Mouse (Mus musculus) Patski (cell line): Measurements from ENCODE around the gene Gm10912. TPM values are rescaled to one million over a fixed set of nuclear protein-coding genes. Genes with fewer than 3 reads are reported as not detected.
A peak's percentile ranks its signal among the peaks of the same experiment; 100 is the strongest.
"Not testable (repeated sequence)": the region's sequence is repeated elsewhere in the genome, so short reads cannot be mapped to it uniquely, and the experiment has no call there.

ENCODE experiments used
- ATAC-seq: fragments of 100-300 bp; one replicate; pipeline ENCODE4 v1.8.0; 2021
- CTCF ChIA-PET: fragments of 350-600 bp; sonication (Branson Sonifier 250); formaldehyde crosslinking; loops from one replicate; lab custom pipeline; 2022; ENCODE audit warnings: inconsistent platforms; lab: Charles Lee
- POLR2A ChIA-PET: fragments of 350-600 bp; sonication (Branson Sonifier 250); formaldehyde crosslinking; loops from one replicate; lab custom pipeline; 2022; ENCODE audit warnings: antibody characterized with exemption, inconsistent platforms; lab: Charles Lee
- DNase-seq: peaks from one replicate; pipeline ENCODE4 v3.0.0-alpha.2; 2011; ENCODE audit warnings: low read depth, low spot score
- H3K27me3 ChIP-seq: fragments of 371-371 bp; one replicate; pipeline ENCODE4 v1.5.1; 2021
- CTCF ChIP-seq: fragments of 100-300 bp; IDR thresholded peaks from one replicate; pipeline ENCODE4 v1.5.1; 2021
- in situ Hi-C: fragments of 300-500 bp; cut with MboI; formaldehyde crosslinking; loops from 3 replicates; pipeline ENCODE4 v1.11.1; 2018; ENCODE audit warnings: low pct_unique_long_range_greater_than_20kb, mixed read lengths
- polyA plus RNA-seq: library from polyadenylated mRNA; unstranded; gene quantifications from one replicate; pipeline ENCODE4 v1.2.3, GENCODE M21; 2021

The Gm10912 gene
- polyA plus RNA-seq, 1 experiment from 2014 or later = not detected

DNA sequence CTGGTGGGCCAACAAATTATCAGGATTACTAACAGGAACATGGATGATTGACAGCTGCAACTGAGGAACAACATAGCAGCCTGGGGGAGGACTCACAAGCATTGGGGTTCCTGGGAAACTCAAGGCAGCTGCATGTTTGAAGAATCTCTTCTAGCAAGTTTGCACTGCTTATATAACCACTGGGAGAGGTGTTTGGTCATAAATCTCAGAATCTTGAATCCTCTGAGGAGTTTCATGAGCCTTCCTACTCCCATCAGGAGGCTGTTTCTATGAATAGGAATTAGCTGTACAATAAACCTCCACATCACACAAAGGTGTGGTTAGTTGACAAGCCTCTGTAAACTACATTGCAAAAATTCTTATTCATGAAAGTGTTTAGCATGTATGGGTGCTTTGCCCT, 3.0 kb upstream of the Gm10912 start:
- H3K27me3 ChIP-seq = no peaks in the 10 kb centered on the region
- ChIA-PET POLR2A (no interaction called here), CTCF (interaction anchor here (0.9 kb wide), 1 partner anchor 27 kb away, joined by 3 read pairs; no protein-coding TSS in a partner anchor)
- TF ChIP-seq CTCF = no peak
- ATAC-seq (no peak), DNase-seq (no peak)
- in situ Hi-C loops = no loop called here

DNA sequence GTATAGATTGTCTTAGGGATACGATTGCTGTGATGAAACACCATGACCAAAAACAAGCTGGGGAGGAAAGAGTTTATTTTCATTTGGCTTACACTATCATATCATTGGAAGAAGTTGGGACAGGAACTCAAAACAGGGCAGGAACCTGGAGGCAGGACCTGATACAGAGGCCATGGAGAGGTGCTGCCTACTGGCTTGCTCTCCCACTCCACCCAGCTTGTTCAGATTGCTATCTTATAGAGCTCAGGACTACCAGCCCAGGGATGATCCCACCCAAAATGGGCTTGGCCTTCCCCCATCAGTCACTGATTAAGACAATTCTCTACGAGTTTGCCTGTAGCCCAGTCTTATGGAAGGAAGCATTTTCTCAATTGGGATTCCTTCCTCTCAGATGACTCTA, 1.5 kb upstream of the Gm10912 start:
- TF ChIP-seq CTCF = no peak
- ATAC-seq (no peak), DNase-seq (no peak)
- in situ Hi-C loops = no loop called here
- POLR2A ChIA-PET = no interaction called here
- no peaks in the 10 kb centered on the region for H3K27me3 ChIP-seq
- CTCF ChIA-PET = no interaction called here

DNA sequence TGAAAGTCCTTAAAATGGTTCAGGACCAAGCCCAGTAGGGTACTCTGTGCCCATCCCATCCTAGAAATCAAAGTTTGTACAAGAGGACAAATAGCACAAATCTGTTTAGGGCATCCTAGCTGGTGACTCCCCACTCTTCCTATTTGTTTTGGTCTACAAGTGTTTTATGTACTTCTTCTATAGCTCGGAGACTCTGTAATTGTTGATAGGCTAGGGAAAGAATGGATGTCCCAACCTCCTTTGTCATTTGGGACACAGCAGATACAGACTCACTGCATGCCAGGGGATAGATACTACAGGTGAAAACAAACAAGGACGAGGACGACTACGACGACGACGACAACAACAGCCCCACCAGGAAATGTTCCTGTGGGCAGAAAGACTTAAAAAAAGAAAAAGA, 2.8 kb downstream of the Gm10912 start, which contains the start of gene Gm10799:
Gm10799 (minus strand) TSS at position 101 of the 400 bp plus-strand sequence.
- CTCF ChIA-PET, POLR2A ChIA-PET, in situ Hi-C loops, H3K27me3 ChIP-seq, DNase-seq, ATAC-seq: not testable (repeated sequence)

DNA sequence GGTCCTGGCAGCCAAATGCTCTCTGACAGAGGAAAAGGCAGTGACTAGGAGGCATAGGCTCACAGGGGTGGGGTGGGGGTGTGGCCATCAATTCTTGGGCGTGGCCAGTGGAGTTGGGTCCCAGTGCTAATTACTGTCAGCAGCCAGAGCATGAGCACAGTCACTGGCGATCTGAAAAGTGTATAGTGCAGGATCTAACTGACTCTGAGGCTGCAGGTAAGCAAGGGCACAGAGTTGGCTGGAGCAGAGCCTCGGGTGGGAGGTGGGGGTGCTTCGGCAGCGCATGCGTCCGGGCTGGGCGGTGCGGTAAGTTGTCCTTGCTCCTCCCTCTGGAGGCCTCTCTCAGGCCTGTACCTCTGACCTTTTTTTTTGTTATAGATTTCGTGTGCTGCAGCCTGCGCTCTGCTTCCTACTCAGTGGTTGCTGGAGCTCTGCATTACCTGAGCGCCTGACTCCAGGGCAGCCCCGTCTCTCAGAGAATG, 4.1 kb downstream of the Gm10912 start, which contains the start of gene Cd59b:
Cd59b (plus strand) TSS at position 146 of the 482 bp plus-strand sequence.
- in situ Hi-C loops = no loop called here

DNA sequence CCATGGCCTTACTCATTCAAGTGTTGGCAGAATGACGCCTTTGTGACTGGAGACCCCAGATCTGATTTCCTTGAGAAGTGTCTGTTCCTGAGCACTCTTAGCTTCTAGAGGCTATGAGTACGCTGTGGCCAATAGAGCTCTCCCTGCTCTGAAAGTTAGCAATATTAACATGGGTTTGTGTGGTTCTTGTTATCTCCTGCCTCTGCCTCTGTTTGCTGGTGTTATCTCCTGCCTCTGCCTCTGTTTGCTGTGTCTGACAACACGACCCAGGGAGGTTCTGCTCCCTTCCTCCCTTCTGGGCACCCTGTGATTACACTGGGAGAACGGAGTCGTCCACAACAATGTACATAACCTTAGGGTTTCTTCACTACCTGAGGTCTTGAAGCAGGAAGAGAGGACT, 12.7 kb downstream of the Gm10912 start:
- POLR2A ChIA-PET = not testable (repeated sequence)

More for the DNA sequence above, 4.1 kb downstream of the Gm10912 start, which contains the start of gene Cd59b:
- DNase-seq (no peak), ATAC-seq (no peak)
- H3K27me3 ChIP-seq = no peaks in the 10 kb centered on the region
- TF ChIP-seq CTCF = no peak
- POLR2A ChIA-PET = interaction anchor here (1.0 kb wide), 1 partner anchor 27 kb away, joined by 8 read pairs; no protein-coding TSS in a partner anchor
- CTCF ChIA-PET = no interaction called here

DNA sequence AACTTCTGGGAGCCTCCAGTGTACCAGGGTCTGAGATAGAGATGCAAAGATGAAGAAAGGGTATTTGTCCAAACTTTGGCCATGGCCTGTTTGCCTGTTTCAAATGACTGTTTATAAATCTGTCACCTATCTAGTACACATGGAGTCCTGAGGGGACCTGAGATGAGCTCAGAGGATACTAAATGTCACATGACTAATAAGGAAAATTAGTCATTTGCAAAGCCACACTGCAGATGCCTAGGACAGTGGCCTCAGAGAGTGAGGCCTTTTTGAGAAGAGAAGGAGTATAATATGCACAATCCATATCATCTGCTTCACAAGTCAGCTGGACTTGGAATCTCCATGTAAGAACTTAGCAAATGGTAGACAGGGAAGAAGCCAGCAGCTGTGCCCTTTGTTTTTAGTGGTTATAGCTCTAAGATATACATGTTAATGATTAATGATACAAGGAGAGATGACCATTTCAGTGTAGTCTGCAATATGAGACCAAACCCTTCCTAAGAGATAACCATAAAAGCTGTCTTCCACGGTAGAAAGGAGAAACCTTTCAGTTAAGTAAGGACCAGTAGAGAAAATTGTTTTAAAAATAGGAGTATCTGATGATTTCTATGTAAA, 15.9 kb downstream of the Gm10912 start:
- CTCF ChIA-PET, ATAC-seq, DNase-seq, H3K27me3 ChIP-seq, POLR2A ChIA-PET, in situ Hi-C loops: not testable (repeated sequence)

More for the DNA sequence above, 12.7 kb downstream of the Gm10912 start:
- in situ Hi-C loops, DNase-seq, CTCF ChIA-PET, ATAC-seq, H3K27me3 ChIP-seq: not testable (repeated sequence)

DNA sequence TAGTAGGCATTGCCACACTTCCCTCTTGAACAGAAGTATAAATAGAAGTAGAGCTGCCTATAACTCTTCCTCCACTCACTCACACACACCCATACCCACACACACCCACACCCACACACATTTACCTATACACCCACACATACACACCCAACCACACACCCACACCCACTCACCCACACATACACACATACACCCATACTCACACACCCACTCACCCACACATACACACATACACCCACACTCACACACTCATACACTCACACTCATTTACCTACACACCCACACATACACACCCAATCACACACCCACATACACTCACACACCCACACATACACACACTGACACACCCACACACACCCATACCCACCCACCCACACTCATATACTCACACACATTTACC, 16.8 kb downstream of the Gm10912 start:
- ChIA-PET CTCF (no interaction called here), POLR2A (no interaction called here)
- TF ChIP-seq CTCF = no peak
- H3K27me3 ChIP-seq = no peaks in the 10 kb centered on the region
- no peak for ATAC-seq
- in situ Hi-C loops = no loop called here
- DNase-seq = no peak

DNA sequence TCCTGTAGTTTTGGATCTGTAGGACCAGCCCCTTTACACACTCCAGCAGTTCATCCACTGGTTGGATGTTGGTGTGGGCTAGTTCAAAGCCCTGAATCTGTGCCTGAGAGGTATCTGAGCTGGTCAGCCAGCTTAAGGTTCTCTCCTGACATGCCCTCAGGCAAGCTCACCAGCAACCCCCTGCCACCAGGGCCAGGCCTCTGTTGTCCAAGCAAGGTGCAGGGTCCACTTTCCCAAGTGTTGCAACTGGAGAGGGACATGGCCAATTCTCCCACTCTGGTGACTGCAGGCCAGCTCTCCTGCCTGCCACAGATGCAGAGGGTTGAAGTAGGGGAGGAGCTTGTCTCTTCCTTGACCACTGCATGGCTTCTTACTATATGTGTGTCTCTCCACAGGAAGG, 18.4 kb downstream of the Gm10912 start:
- POLR2A ChIA-PET, DNase-seq, in situ Hi-C loops, H3K27me3 ChIP-seq, CTCF ChIA-PET, ATAC-seq: not testable (repeated sequence)

DNA sequence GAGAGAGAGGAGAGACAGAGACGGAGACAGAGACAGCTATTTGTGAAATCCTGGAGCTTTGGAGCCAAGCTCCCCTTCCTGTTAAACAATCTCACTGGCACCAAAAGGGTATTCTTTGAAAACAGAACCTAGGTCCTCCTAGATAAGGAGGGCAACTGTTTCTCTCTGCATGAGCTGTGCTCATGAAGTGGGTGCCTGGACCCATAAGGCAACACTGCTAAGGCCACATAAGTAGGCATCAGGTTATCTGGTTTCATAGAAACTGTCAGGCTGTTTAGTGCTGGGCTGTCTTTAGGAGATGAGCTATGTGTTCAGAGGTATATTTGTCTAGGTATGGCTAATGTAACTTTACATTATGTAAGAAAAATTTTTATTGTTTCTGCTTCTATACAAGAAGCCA, 21.9 kb downstream of the Gm10912 start:
- POLR2A ChIA-PET, in situ Hi-C loops, H3K27me3 ChIP-seq, ATAC-seq, CTCF ChIA-PET, DNase-seq: not testable (repeated sequence)

DNA sequence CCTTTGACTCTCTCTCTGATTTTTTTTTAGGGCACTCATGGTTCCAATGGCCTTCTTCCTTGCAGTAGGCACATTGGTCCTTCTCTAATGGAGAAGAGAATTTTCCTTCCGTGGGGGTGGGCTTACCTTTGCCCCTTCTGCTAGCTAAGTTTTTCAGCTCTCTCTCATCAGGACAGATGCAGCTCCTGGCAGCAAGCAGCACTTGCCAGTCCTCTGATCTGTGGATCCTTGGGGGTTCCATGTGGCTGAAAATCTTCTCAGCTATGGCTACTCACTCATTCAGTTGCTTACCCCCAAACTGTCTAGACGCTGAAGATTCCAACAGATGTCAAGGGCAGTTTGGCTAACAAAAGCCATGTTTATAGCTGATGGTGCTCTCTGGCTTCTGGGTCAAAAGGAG, 27.7 kb downstream of the Gm10912 start:
- CTCF ChIA-PET = no interaction called here
- in situ Hi-C loops = no loop called here
- ATAC-seq = no peak
- POLR2A ChIA-PET = no interaction called here
- TF ChIP-seq CTCF = no peak
- no peak for DNase-seq
- no peaks in the 10 kb centered on the region for H3K27me3 ChIP-seq

DNA sequence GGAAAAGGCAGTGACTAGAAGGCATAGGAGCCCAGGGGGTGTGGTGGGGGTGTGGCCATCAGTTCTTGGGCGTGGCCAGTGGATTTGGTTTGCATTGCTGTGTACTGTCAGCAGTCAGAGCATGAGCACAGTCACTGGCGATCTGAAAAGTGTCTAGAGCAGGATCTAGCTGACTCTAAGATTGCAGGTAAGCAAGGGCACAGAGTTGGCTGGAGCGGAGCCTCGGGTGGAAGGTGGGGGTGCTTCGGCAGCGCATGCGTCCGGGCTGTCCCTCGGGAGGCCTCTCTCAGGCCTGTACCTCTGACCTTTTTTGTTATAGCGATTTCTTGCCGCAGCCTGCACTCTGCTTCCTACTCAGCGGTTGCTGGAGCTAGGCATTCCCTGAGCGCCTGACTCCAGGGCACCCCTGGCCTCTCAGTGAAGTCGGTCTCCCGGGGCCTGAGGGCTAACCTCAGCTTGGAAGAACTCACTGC, 30.2 kb downstream of the Gm10912 start, which contains the start of gene Cd59a:
Cd59a (plus strand) TSS at position 61 of the 473 bp plus-strand sequence.
- in situ Hi-C loops = no loop called here
- no peak for TF ChIP-seq CTCF
- no peaks in the 10 kb centered on the region for H3K27me3 ChIP-seq
- ATAC-seq = peak; percentile 79
- POLR2A ChIA-PET = interaction anchor here (1.2 kb wide), 1 partner anchor 26 kb away, joined by 8 read pairs; the partner anchor contains the start of gene Cd59b
- CTCF ChIA-PET = interaction anchor here (0.7 to 1.5 kb wide), 3 partner anchors 39 to 399 kb away, joined by 3 read pairs; no protein-coding TSS in a partner anchor
- no peak for DNase-seq
